Mouse (Mus musculus) forebrain, postnatal 0 days (tissue): ENCODE data around the gene Rasl11a. TPM values are rescaled to one million over a fixed set of nuclear protein-coding genes. Genes with fewer than 3 reads are reported as not detected.

Experiments used
- ATAC-seq: fragments of 200-750 bp; cut with Nextera tagmentation; 2 replicates; pipeline ENCODE4 v1.8.0; 2017; ENCODE audit warnings: mild to moderate bottlenecking, moderate library complexity
- DNase-seq: peaks from one replicate; pipeline ENCODE4 v3.0.0-alpha.2; 2015
- H3K27ac ChIP-seq: fragments of 300-500 bp; sonication (generic); 2 replicates; pipeline ENCODE4 v1.5.1; 2014; ENCODE audit warnings: low read depth, mild to moderate bottlenecking, antibody characterized with exemption, low read length, moderate library complexity, mixed read lengths
- H3K27me3 ChIP-seq: fragments of 300-500 bp; sonication (generic); 2 replicates; pipeline ENCODE4 v1.6.1; 2014; ENCODE audit warnings: mild to moderate bottlenecking, low read length, mixed read lengths; ENCODE audit not compliant: insufficient read depth
- H3K36me3 ChIP-seq: fragments of 300-500 bp; sonication (generic); 2 replicates; pipeline ENCODE4 v1.6.1; 2014; ENCODE audit warnings: mild to moderate bottlenecking, moderate library complexity; ENCODE audit not compliant: insufficient read depth
- H3K4me1 ChIP-seq: fragments of 300-500 bp; sonication (generic); 2 replicates; pipeline ENCODE4 v1.6.1; 2014; ENCODE audit warnings: antibody characterized with exemption; ENCODE audit not compliant: insufficient read depth
- H3K4me2 ChIP-seq: fragments of 300-500 bp; sonication (generic); 2 replicates; pipeline ENCODE4 v1.6.1; 2014; ENCODE audit warnings: low read depth, mild to moderate bottlenecking, moderate library complexity
- H3K4me3 ChIP-seq: fragments of 300-500 bp; sonication (generic); 2 replicates; pipeline ENCODE4 v1.5.1; 2014; ENCODE audit warnings: low read depth, low read length, mixed read lengths
- H3K9ac ChIP-seq: fragments of 300-500 bp; sonication (generic); 2 replicates; pipeline ENCODE4 v1.6.1; 2014; ENCODE audit warnings: mild to moderate bottlenecking
- H3K9me3 ChIP-seq: fragments of 300-500 bp; sonication (generic); 2 replicates; pipeline ENCODE4 v1.6.1; 2016; ENCODE audit warnings: low read length
- CTCF ChIP-seq: sonication (generic); IDR thresholded peaks from 2 replicates; pipeline ENCODE4 v1.5.1; 2016; ENCODE audit warnings: antibody characterized with exemption, control low read depth, low read depth
- WGBS: fragments of 180-500 bp; shearing (Covaris S2); extraction: QIAGEN DNeasy Blood & Tissue Kit; methylation state at CpG from one replicate; pipeline ENCODE4 v1.1.7; 2014; 5-methylcytosine and 5-hydroxymethylcytosine counted together
- polyA plus RNA-seq: library from polyadenylated mRNA; unstranded; fragments of >200 nt; fragmentation: Nextera tagmentation; extraction: Ambion mirVana; gene quantifications from 2 replicates; pipeline ENCODE4 v1.2.1, GENCODE M21; 2015
- total RNA-seq: library from RNA; depleted of rRNA; stranded (reverse); fragments of >200 nt; gene quantifications from 2 replicates; pipeline ENCODE4 v1.2.3, GENCODE M21; 2014

Rasl11a gene
- total and polyA plus RNA-seq, 2 experiments from 2014 or later = 17.8 to 22.8 TPM

GRCm38 (mm10) chr5:146815394-146815793 is 29.5 kb upstream of the Rasl11a start:
- no peak for DNase-seq
- Histone ChIP-seq H3K27me3 (no peaks in the 10 kb centered on the region), H3K9me3 (no peaks in the 10 kb centered on the region), H3K9ac (no peak overlapping the region), H3K36me3 (no peaks in the 10 kb centered on the region), H3K4me2 (no peak overlapping the region), H3K27ac (no peak overlapping the region), H3K4me3 (no peak overlapping the region), H3K4me1 (no peaks in the 10 kb centered on the region)
- no peak for ATAC-seq
- no peak for TF ChIP-seq CTCF
- 77% methylated on average over 4 of the region's 4 CpGs for WGBS

- no peaks in the 10 kb centered on the region for H3K9me3 ChIP-seq
- no peak for ATAC-seq
- no peak overlapping the region for H3K9ac ChIP-seq
- no peak overlapping the region for H3K4me3 ChIP-seq
- H3K36me3 ChIP-seq = no peaks in the 10 kb centered on the region
- no peak for TF ChIP-seq CTCF
- no peak overlapping the region for H3K4me2 ChIP-seq
- DNase-seq = no peak
- no peaks in the 10 kb centered on the region for H3K4me1 ChIP-seq
- no peak overlapping the region for H3K27ac ChIP-seq
- H3K27me3 ChIP-seq = no peaks in the 10 kb centered on the region
- 84% methylated on average over 8 of the region's 8 CpGs for WGBS
Observed at GRCm38 (mm10) chr5:146817583-146817982, 27.3 kb upstream of the Rasl11a start.

GRCm38 (mm10) chr5:146818906-146819623 is 25.8 kb upstream of the Rasl11a start:
- TF ChIP-seq CTCF = no peak
- Histone ChIP-seq H3K27me3 (no peaks in the 10 kb centered on the region), H3K4me1 (no peaks in the 10 kb centered on the region), H3K36me3 (no peaks in the 10 kb centered on the region), H3K9me3 (no peaks in the 10 kb centered on the region), H3K4me2 (no peak overlapping the region), H3K4me3 (no peak overlapping the region), H3K27ac (no peak overlapping the region), H3K9ac (no peak overlapping the region)
- WGBS = 66% methylated on average over 8 of the region's 8 CpGs
- DNase-seq (no peak), ATAC-seq (no peak)

GRCm38 (mm10) chr5:146823005-146823404 is 21.9 kb upstream of the Rasl11a start:
- no peak for TF ChIP-seq CTCF
- Histone ChIP-seq H3K9ac (no peak overlapping the region), H3K27me3 (no peaks in the 10 kb centered on the region), H3K4me1 (no peaks in the 10 kb centered on the region), H3K9me3 (no peaks in the 10 kb centered on the region), H3K36me3 (no peaks in the 10 kb centered on the region), H3K4me2 (no peak overlapping the region), H3K4me3 (no peak overlapping the region), H3K27ac (no peak overlapping the region)
- no peak for ATAC-seq
- no peak for DNase-seq
- 73% methylated on average over 5 of the region's 5 CpGs for WGBS

GRCm38 (mm10) chr5:146829528-146829927 is 15.3 kb upstream of the Rasl11a start:
- whole genome bisulfite sequencing = 49% methylated on average over 8 of the region's 8 CpGs
- DNase-seq (no peak), ATAC-seq (no peak)
- no peak for TF ChIP-seq CTCF
- no peak overlapping the region for H3K9ac ChIP-seq
- peaks cover 3% of the 10 kb centered on the region; the same call in 1 of the 2 replicates for H3K36me3 ChIP-seq
- H3K27me3 ChIP-seq = no peaks in the 10 kb centered on the region
- H3K4me3 ChIP-seq = no peak overlapping the region
- H3K4me2 ChIP-seq = no peak overlapping the region
- 0 out of 2 replicates have a peak, but pooled peaks cover 2% of the 10 kb centered on the region for H3K4me1 ChIP-seq
- H3K27ac ChIP-seq = no peak overlapping the region
- H3K9me3 ChIP-seq = no peaks in the 10 kb centered on the region

GRCm38 (mm10) chr5:146832435-146832768 is 12.5 kb upstream of the Rasl11a start:
- WGBS = 49% methylated on average over 7 of the region's 7 CpGs
- peak overlapping the region; percentile 94 for H3K27ac ChIP-seq
- TF ChIP-seq CTCF = no peak
- H3K9ac ChIP-seq = peak overlapping the region; percentile 95
- H3K36me3 ChIP-seq = peaks cover 30% of the 10 kb centered on the region
- no peaks in the 10 kb centered on the region for H3K9me3 ChIP-seq
- ATAC-seq = peak; percentile 19; the same call in 1 of the 2 replicates
- no peak for DNase-seq
- peak overlapping the region; percentile 78 for H3K4me3 ChIP-seq
- 0 out of 2 replicates have a peak, but pooled peaks cover 3% of the 10 kb centered on the region for H3K4me1 ChIP-seq
- H3K4me2 ChIP-seq = peak overlapping the region; percentile 76
- H3K27me3 ChIP-seq = no peaks in the 10 kb centered on the region

GRCm38 (mm10) chr5:146832769-146833448 is 12.0 kb upstream of the Rasl11a start, which contains the start of gene Rpl21:
Gene Rpl21, plus strand, starts transcription at chr5:146832890.
- Histone ChIP-seq H3K9me3 (no peaks in the 10 kb centered on the region), H3K4me3 (peak within 1 kb of the TSS; percentile 78), H3K27ac (peak within 1 kb of the TSS; percentile 94), H3K4me2 (peak within 1 kb of the TSS; percentile 76), H3K9ac (peak within 1 kb of the TSS; percentile 95), H3K36me3 (peaks cover 35% of the 10 kb centered on the region), H3K4me1 (0 out of 2 replicates have a peak, but pooled peaks cover 3% of the 10 kb centered on the region), H3K27me3 (no peaks in the 10 kb centered on the region)
- under 1% methylated on average over 60 of the region's 60 CpGs for WGBS
- DNase-seq (peak; percentile 99), ATAC-seq (peak; percentile 99)
- no peak for TF ChIP-seq CTCF
